Mouse (Mus musculus): ENCODE results near the gene Mreg. TPM values are rescaled to one million over a fixed set of nuclear protein-coding genes. Genes with fewer than 3 reads are reported as not detected.

Gene Mreg
- polyA plus RNA-seq, 1 experiment from 2014 or later = 7.1 TPM

GRCm38 (mm10) chr1:72188142-72188738 is 23.9 kb downstream of the Mreg start:
- no peak overlapping the region for H3K4me3 ChIP-seq (ENCODE audit: low read depth, low read length)
- H3K9ac ChIP-seq (ENCODE audit: low read depth, low read length) = no peak overlapping the region
- H3K27me3 ChIP-seq (replicated peaks; ENCODE audit: control insufficient read depth, insufficient read depth, low read length) = no peaks in the 10 kb centered on the region
- 72% methylated on average over 16 of the region's 16 CpGs for WGBS
- no peaks in the 10 kb centered on the region for H3K9me3 ChIP-seq (ENCODE audit: control insufficient read depth, low read length)
- H3K4me2 ChIP-seq = no peak overlapping the region
- no peak for DNase-seq (ENCODE audit: low spot score)
- no peak overlapping the region for H3K27ac ChIP-seq (ENCODE audit: low read depth, low read length)
- H3K36me3 ChIP-seq (ENCODE audit: control insufficient read depth, insufficient read depth, low read length) = no peaks in the 10 kb centered on the region
- no peak for ATAC-seq (replicated peaks; ENCODE audit: low FRiP score)
- H3K4me1 ChIP-seq (replicated peaks; ENCODE audit: control insufficient read depth, insufficient read depth, low read length) = no peaks in the 10 kb centered on the region

GRCm38 (mm10) chr1:72187486-72187885 is 24.6 kb downstream of the Mreg start:
- Histone ChIP-seq H3K27ac (ENCODE audit: low read depth, low read length) (no peak overlapping the region), H3K9ac (ENCODE audit: low read depth, low read length) (no peak overlapping the region), H3K4me1 (replicated peaks; ENCODE audit: control insufficient read depth, insufficient read depth, low read length) (no peaks in the 10 kb centered on the region; the same call in 1 of the 2 replicates), H3K9me3 (ENCODE audit: control insufficient read depth, low read length) (no peaks in the 10 kb centered on the region), H3K36me3 (ENCODE audit: control insufficient read depth, insufficient read depth, low read length) (no peaks in the 10 kb centered on the region), H3K27me3 (replicated peaks; ENCODE audit: control insufficient read depth, insufficient read depth, low read length) (no peaks in the 10 kb centered on the region), H3K4me2 (no peak overlapping the region), H3K4me3 (ENCODE audit: low read depth, low read length) (no peak overlapping the region)
- ATAC-seq (replicated peaks; ENCODE audit: low FRiP score) = no peak
- 65% methylated on average over 10 of the region's 10 CpGs for WGBS
- no peak for DNase-seq (ENCODE audit: low spot score)

- Histone ChIP-seq H3K4me1 (replicated peaks; ENCODE audit: control insufficient read depth, insufficient read depth, low read length) (no peaks in the 10 kb centered on the region; the same call in 1 of the 2 replicates), H3K36me3 (ENCODE audit: control insufficient read depth, insufficient read depth, low read length) (no peaks in the 10 kb centered on the region), H3K27me3 (replicated peaks; ENCODE audit: control insufficient read depth, insufficient read depth, low read length) (no peaks in the 10 kb centered on the region), H3K4me3 (ENCODE audit: low read depth, low read length) (no peak overlapping the region), H3K27ac (ENCODE audit: low read depth, low read length) (no peak overlapping the region), H3K9me3 (ENCODE audit: control insufficient read depth, low read length) (no peaks in the 10 kb centered on the region), H3K9ac (ENCODE audit: low read depth, low read length) (no peak overlapping the region), H3K4me2 (no peak overlapping the region)
- no peak for DNase-seq (ENCODE audit: low spot score)
- 76% methylated on average over 5 of the region's 5 CpGs for WGBS
- no peak for ATAC-seq (replicated peaks; ENCODE audit: low FRiP score)
These were observed 26.0 kb downstream of the Mreg start for GRCm38 (mm10) chr1:72186151-72186550.

GRCm38 (mm10) chr1:72183554-72183953 is 28.6 kb downstream of the Mreg start:
- no peaks in the 10 kb centered on the region for H3K9me3 ChIP-seq (ENCODE audit: control insufficient read depth, low read length)
- 58% methylated on average over 6 of the region's 6 CpGs for WGBS
- H3K36me3 ChIP-seq (ENCODE audit: control insufficient read depth, insufficient read depth, low read length) = no peaks in the 10 kb centered on the region

GRCm38 (mm10) chr1:72182930-72183499 is 29.1 kb downstream of the Mreg start:
- DNase-seq (ENCODE audit: low spot score) = no peak
- Histone ChIP-seq H3K4me1 (replicated peaks; ENCODE audit: control insufficient read depth, insufficient read depth, low read length) (no peaks in the 10 kb centered on the region; the same call in 1 of the 2 replicates), H3K4me3 (ENCODE audit: low read depth, low read length) (no peak overlapping the region), H3K27ac (ENCODE audit: low read depth, low read length) (no peak overlapping the region), H3K27me3 (replicated peaks; ENCODE audit: control insufficient read depth, insufficient read depth, low read length) (no peaks in the 10 kb centered on the region), H3K9me3 (ENCODE audit: control insufficient read depth, low read length) (no peaks in the 10 kb centered on the region), H3K36me3 (ENCODE audit: control insufficient read depth, insufficient read depth, low read length) (no peaks in the 10 kb centered on the region), H3K4me2 (peak overlapping the region; percentile 47), H3K9ac (ENCODE audit: low read depth, low read length) (no peak overlapping the region)
- 18% methylated on average over 13 of the region's 13 CpGs for WGBS
- peak; percentile 51; the same call in 1 of the 2 replicates for ATAC-seq (replicated peaks; ENCODE audit: low FRiP score)

More at GRCm38 (mm10) chr1:72183554-72183953, 28.6 kb downstream of the Mreg start:
- no peaks in the 10 kb centered on the region for H3K27me3 ChIP-seq (replicated peaks; ENCODE audit: control insufficient read depth, insufficient read depth, low read length)
- ATAC-seq (replicated peaks; ENCODE audit: low FRiP score) (no peak), DNase-seq (ENCODE audit: low spot score) (no peak)
- no peak overlapping the region for H3K9ac ChIP-seq (ENCODE audit: low read depth, low read length)
- no peak overlapping the region for H3K4me3 ChIP-seq (ENCODE audit: low read depth, low read length)
- no peaks in the 10 kb centered on the region; the same call in 1 of the 2 replicates for H3K4me1 ChIP-seq (replicated peaks; ENCODE audit: control insufficient read depth, insufficient read depth, low read length)
- no peak overlapping the region for H3K27ac ChIP-seq (ENCODE audit: low read depth, low read length)
- H3K4me2 ChIP-seq = peak overlapping the region; percentile 47

- H3K4me2 ChIP-seq = no peak overlapping the region
- H3K4me3 ChIP-seq (ENCODE audit: low read depth, low read length) = no peak overlapping the region
- no peak overlapping the region for H3K9ac ChIP-seq (ENCODE audit: low read depth, low read length)
- no peaks in the 10 kb centered on the region; the same call in 1 of the 2 replicates for H3K4me1 ChIP-seq (replicated peaks; ENCODE audit: control insufficient read depth, insufficient read depth, low read length)
- H3K27ac ChIP-seq (ENCODE audit: low read depth, low read length) = no peak overlapping the region
- H3K27me3 ChIP-seq (replicated peaks; ENCODE audit: control insufficient read depth, insufficient read depth, low read length) = no peaks in the 10 kb centered on the region
- ATAC-seq (replicated peaks; ENCODE audit: low FRiP score) (no peak), DNase-seq (ENCODE audit: low spot score) (no peak)
- 81% methylated on average over 7 of the region's 7 CpGs for WGBS
- H3K9me3 ChIP-seq (ENCODE audit: control insufficient read depth, low read length) = no peaks in the 10 kb centered on the region
- no peaks in the 10 kb centered on the region for H3K36me3 ChIP-seq (ENCODE audit: control insufficient read depth, insufficient read depth, low read length)
These were observed 32.2 kb downstream of the Mreg start for GRCm38 (mm10) chr1:72179947-72180346.

GRCm38 (mm10) chr1:72176239-72176638 is 35.9 kb downstream of the Mreg start:
- no peak overlapping the region for H3K4me2 ChIP-seq
- H3K4me1 ChIP-seq (replicated peaks; ENCODE audit: control insufficient read depth, insufficient read depth, low read length) = peaks cover 2% of the 10 kb centered on the region
- DNase-seq (ENCODE audit: low spot score) (no peak), ATAC-seq (replicated peaks; ENCODE audit: low FRiP score) (no peak)
- H3K27ac ChIP-seq (ENCODE audit: low read depth, low read length) = no peak overlapping the region
- H3K9ac ChIP-seq (ENCODE audit: low read depth, low read length) = no peak overlapping the region
- H3K27me3 ChIP-seq (replicated peaks; ENCODE audit: control insufficient read depth, insufficient read depth, low read length) = no peaks in the 10 kb centered on the region
- WGBS = 49% methylated on average over 6 of the region's 6 CpGs
- H3K9me3 ChIP-seq (ENCODE audit: control insufficient read depth, low read length) = no peaks in the 10 kb centered on the region
- no peaks in the 10 kb centered on the region for H3K36me3 ChIP-seq (ENCODE audit: control insufficient read depth, insufficient read depth, low read length)
- H3K4me3 ChIP-seq (ENCODE audit: low read depth, low read length) = no peak overlapping the region

GRCm38 (mm10) chr1:72174183-72174582 is 37.9 kb downstream of the Mreg start:
- H3K9ac ChIP-seq (ENCODE audit: low read depth, low read length) = no peak overlapping the region
- H3K4me1 ChIP-seq (replicated peaks; ENCODE audit: control insufficient read depth, insufficient read depth, low read length) = peaks cover 2% of the 10 kb centered on the region
- H3K36me3 ChIP-seq (ENCODE audit: control insufficient read depth, insufficient read depth, low read length) = no peaks in the 10 kb centered on the region
- no peak overlapping the region for H3K27ac ChIP-seq (ENCODE audit: low read depth, low read length)
- 65% methylated on average over 7 of the region's 7 CpGs for WGBS
- no peak for DNase-seq (ENCODE audit: low spot score)
- H3K9me3 ChIP-seq (ENCODE audit: control insufficient read depth, low read length) = no peaks in the 10 kb centered on the region
- no peak for ATAC-seq (replicated peaks; ENCODE audit: low FRiP score)
- no peak overlapping the region for H3K4me3 ChIP-seq (ENCODE audit: low read depth, low read length)
- no peaks in the 10 kb centered on the region for H3K27me3 ChIP-seq (replicated peaks; ENCODE audit: control insufficient read depth, insufficient read depth, low read length)
- H3K4me2 ChIP-seq = no peak overlapping the region
